Mouse (Mus musculus): ENCODE measurements at regions not wholly inside any gene's neighbourhood (a gene's known extent, or its start where the extent isn't known, plus 50 kb on each side); places are given as distances from the start of the nearest gene placed in this dataset.

GRCm38 (mm10) chr3:38243209-38243608 is 241.4 kb downstream of the Ankrd50 start:
- WGBS: 93% methylated on average over 3 of the region's 3 CpGs

DNA sequence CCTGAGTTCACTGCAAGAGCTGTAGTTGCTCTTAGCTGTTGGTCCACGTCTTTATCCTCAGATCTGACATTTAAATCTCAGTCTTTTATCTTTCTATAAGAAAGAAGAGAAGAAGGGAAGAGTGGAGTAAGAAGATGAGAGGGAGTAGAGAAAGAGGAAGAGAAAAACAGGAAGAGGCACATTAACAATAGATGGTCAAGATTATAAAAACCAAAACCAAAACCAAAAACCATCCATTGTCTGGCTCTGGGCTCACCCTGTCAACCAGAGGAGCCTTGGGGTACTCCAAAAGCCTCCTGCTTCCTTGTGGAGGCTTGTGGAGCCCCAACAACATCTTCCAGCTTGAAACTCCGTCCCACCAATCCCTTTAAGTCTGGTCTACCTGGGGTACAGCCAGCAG is 247.0 kb downstream of the Ankrd50 start:
- H3K9ac ChIP-seq: no peak overlapping the region
- no peak overlapping the region for H3K27ac ChIP-seq
- H3K9me3 ChIP-seq: peaks cover 2% of the 10 kb centered on the region; the same call in 1 of the 2 replicates
- 67% methylated on average over 2 of the region's 2 CpGs for WGBS
- H3K27me3 ChIP-seq: no peaks in the 10 kb centered on the region
- no peaks in the 10 kb centered on the region for H3K36me3 ChIP-seq (replicated peaks)
- no peak overlapping the region for H3K4me3 ChIP-seq (replicated peaks)
- H3K4me1 ChIP-seq: peaks cover 7% of the 10 kb centered on the region
- ATAC-seq (ENCODE audit: low FRiP score): no peak
- H3K4me2 ChIP-seq: no peak overlapping the region

More at GRCm38 (mm10) chr3:38243209-38243608, 241.4 kb downstream of the Ankrd50 start:
- no peak overlapping the region for H3K27ac ChIP-seq
- no peaks in the 10 kb centered on the region for H3K27me3 ChIP-seq
- peaks cover 2% of the 10 kb centered on the region; the same call in 1 of the 2 replicates for H3K9me3 ChIP-seq
- no peaks in the 10 kb centered on the region for H3K36me3 ChIP-seq (replicated peaks)
- H3K4me1 ChIP-seq: no peaks in the 10 kb centered on the region
- no peak overlapping the region for H3K9ac ChIP-seq
- ATAC-seq (ENCODE audit: low FRiP score): no peak
- no peak overlapping the region for H3K4me3 ChIP-seq (replicated peaks)
- H3K4me2 ChIP-seq: no peak overlapping the region

DNA sequence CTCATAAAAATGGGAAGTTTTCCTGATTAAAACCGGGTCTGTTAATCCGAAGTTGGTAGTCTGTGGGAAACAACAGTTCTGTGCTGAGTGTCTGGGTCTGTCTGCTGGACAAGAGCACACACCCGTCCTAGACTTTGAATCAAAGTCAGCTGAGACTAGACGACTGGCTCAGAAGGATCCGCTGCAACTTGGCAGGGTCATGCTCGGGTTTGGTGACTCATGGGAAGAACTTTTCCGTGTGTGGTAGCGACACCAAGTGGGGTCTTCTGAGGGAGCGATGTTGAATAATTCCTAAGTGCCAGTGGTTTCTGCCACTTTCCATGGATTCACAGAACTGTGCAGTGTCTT is 248.9 kb downstream of the Ankrd50 start:
- H3K9me3 ChIP-seq: no peaks in the 10 kb centered on the region
- 90% methylated on average over 9 of the region's 9 CpGs for WGBS
- no peak overlapping the region for H3K9ac ChIP-seq
- no peak for ATAC-seq (ENCODE audit: low FRiP score)
- no peaks in the 10 kb centered on the region for H3K36me3 ChIP-seq (replicated peaks)
- no peak overlapping the region for H3K4me2 ChIP-seq
- peaks cover 24% of the 10 kb centered on the region for H3K4me1 ChIP-seq
- no peak overlapping the region for H3K4me3 ChIP-seq (replicated peaks)
- no peaks in the 10 kb centered on the region for H3K27me3 ChIP-seq
- H3K27ac ChIP-seq: no peak overlapping the region

DNA sequence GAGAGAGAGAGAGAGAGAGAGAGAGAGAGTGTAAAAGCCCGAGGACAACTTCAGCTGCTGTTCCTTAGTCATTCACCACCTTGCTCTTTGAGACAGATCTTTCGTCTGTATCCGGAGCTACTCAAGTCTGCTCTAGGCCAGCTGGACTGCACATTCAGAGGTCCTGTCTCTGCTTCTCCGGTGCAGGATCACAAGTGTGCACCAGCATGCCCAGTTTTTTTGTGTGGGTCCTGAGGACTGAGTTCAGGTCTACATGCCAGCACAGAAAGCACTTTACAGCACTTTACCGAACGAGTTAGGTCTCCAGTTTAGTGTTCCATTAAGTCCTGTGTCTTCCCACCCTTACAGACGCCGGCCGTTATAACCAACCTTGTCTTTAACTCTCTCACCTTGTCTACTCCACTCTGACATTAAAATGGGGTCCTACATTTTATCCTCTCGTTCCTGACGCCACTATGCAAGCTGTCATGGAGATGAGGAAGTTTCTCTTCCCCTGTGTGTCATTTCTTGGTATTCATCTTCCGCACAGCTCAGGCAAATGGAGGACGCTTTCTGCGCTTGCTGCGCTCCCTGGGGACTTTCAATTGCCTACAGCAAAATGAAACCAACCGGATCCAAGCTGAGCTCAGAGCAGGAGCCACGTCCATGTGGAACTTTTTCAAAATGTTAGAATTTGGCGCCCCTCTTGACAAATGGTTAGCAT is 249.5 kb downstream of the Ankrd50 start:
- no peak overlapping the region for H3K27ac ChIP-seq
- no peaks in the 10 kb centered on the region for H3K27me3 ChIP-seq
- H3K36me3 ChIP-seq (replicated peaks): no peaks in the 10 kb centered on the region
- no peaks in the 10 kb centered on the region for H3K9me3 ChIP-seq
- no peak for ATAC-seq (ENCODE audit: low FRiP score)
- H3K4me2 ChIP-seq: no peak overlapping the region
- no peak overlapping the region for H3K4me3 ChIP-seq (replicated peaks)
- no peak overlapping the region for H3K9ac ChIP-seq
- WGBS: 82% methylated on average over 18 of the region's 18 CpGs
- H3K4me1 ChIP-seq: peaks cover 27% of the 10 kb centered on the region

GRCm38 (mm10) chr3:38234534-38234933 is 250.1 kb downstream of the Ankrd50 start:
- WGBS: 80% methylated on average over 4 of the region's 4 CpGs
- Histone ChIP-seq H3K27ac (no peak overlapping the region), H3K9me3 (no peaks in the 10 kb centered on the region), H3K4me1 (peaks cover 29% of the 10 kb centered on the region), H3K27me3 (no peaks in the 10 kb centered on the region), H3K9ac (no peak overlapping the region), H3K36me3 (replicated peaks) (no peaks in the 10 kb centered on the region), H3K4me2 (no peak overlapping the region), H3K4me3 (replicated peaks) (no peak overlapping the region)
- ATAC-seq (ENCODE audit: low FRiP score): no peak

GRCm38 (mm10) chr3:38234006-38234405 is 250.6 kb downstream of the Ankrd50 start:
- Histone ChIP-seq H3K4me1 (peaks cover 30% of the 10 kb centered on the region), H3K9me3 (no peaks in the 10 kb centered on the region), H3K4me3 (replicated peaks) (no peak overlapping the region), H3K4me2 (no peak overlapping the region), H3K27me3 (no peaks in the 10 kb centered on the region), H3K36me3 (replicated peaks) (no peaks in the 10 kb centered on the region), H3K27ac (no peak overlapping the region), H3K9ac (no peak overlapping the region)
- no peak for ATAC-seq (ENCODE audit: low FRiP score)
- WGBS: 64% methylated on average over 2 of the region's 2 CpGs

GRCm38 (mm10) chr3:38233091-38233490 is 251.6 kb downstream of the Ankrd50 start:
- ATAC-seq (ENCODE audit: low FRiP score): no peak
- Histone ChIP-seq H3K4me3 (replicated peaks) (no peak overlapping the region), H3K9ac (no peak overlapping the region), H3K36me3 (replicated peaks) (no peaks in the 10 kb centered on the region), H3K4me2 (no peak overlapping the region), H3K27ac (peak overlapping the region; percentile 68; the same call in 1 of the 2 replicates), H3K4me1 (peaks cover 30% of the 10 kb centered on the region), H3K27me3 (no peaks in the 10 kb centered on the region), H3K9me3 (no peaks in the 10 kb centered on the region)
- WGBS: 85% methylated on average over 3 of the region's 3 CpGs

DNA sequence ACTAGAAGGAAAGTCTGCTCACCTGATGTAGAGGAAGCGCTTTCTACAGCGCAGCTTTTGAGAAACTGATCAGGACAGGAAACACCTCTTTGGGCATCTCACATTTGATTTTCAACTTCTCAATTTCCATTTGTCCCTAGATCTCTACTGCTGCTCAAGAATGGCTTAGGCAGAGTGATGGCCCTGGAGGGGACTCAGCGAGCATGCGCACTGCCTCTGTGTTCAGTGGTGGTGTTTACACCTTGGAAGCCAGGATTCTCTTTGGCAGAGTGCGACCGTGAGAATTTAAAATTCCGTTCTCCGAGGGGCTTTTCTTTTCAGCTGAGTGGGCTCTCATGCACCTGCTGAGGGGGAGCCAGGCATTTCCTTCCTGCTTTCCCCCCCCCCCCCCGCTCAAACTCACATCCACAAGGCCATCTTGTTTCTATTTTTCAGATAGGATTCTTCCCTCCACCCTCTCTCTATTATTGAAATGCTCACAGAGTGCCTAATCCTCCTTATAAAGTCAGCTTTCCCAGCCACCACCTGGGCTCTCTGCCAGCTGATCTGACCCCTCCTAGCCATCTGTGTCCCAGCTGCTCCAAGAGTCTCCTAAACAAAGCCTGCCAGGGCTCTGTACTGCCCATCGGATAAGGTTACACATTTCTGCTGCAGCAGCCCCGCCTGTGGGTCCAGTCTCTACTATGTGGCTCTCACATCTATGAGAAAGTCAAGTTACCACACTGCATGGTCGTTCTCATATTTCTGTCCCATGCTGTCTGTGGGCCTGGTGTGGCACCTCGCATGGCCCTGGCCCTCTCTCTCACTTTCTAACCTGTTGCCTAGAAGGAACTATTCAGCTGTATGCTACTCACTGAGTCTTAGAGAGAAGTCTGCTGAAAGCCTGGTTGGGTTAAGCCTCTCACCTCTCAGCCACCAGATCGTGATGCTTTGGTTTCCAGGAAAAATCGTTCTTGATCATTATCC is 252.2 kb downstream of the Ankrd50 start:
- no peaks in the 10 kb centered on the region for H3K9me3 ChIP-seq
- 42% methylated on average over 15 of the region's 15 CpGs for WGBS
- no peaks in the 10 kb centered on the region for H3K27me3 ChIP-seq
- peaks cover 30% of the 10 kb centered on the region for H3K4me1 ChIP-seq
- H3K4me3 ChIP-seq (replicated peaks): no peak overlapping the region
- no peaks in the 10 kb centered on the region for H3K36me3 ChIP-seq (replicated peaks)
- H3K27ac ChIP-seq: peak overlapping the region; percentile 68
- H3K4me2 ChIP-seq: peak overlapping the region; percentile 19; the same call in 1 of the 2 replicates
- peak; percentile 90 for ATAC-seq (ENCODE audit: low FRiP score)
- no peak overlapping the region for H3K9ac ChIP-seq

GRCm38 (mm10) chr3:38231506-38231905 is 253.1 kb downstream of the Ankrd50 start:
- H3K4me2 ChIP-seq: no peak overlapping the region
- ATAC-seq (ENCODE audit: low FRiP score): no peak
- H3K9ac ChIP-seq: no peak overlapping the region
- no peaks in the 10 kb centered on the region for H3K27me3 ChIP-seq
- no peak overlapping the region for H3K27ac ChIP-seq
- no peak overlapping the region for H3K4me3 ChIP-seq (replicated peaks)
- H3K4me1 ChIP-seq: peaks cover 30% of the 10 kb centered on the region
- no peaks in the 10 kb centered on the region for H3K9me3 ChIP-seq
- 85% methylated on average over 3 of the region's 3 CpGs for WGBS
- H3K36me3 ChIP-seq (replicated peaks): no peaks in the 10 kb centered on the region

GRCm38 (mm10) chr3:38230796-38231195 is 253.8 kb downstream of the Ankrd50 start:
- no peak overlapping the region for H3K27ac ChIP-seq
- no peaks in the 10 kb centered on the region for H3K9me3 ChIP-seq
- H3K27me3 ChIP-seq: no peaks in the 10 kb centered on the region
- no peaks in the 10 kb centered on the region for H3K36me3 ChIP-seq (replicated peaks)
- H3K9ac ChIP-seq: no peak overlapping the region
- no peak overlapping the region for H3K4me3 ChIP-seq (replicated peaks)
- H3K4me2 ChIP-seq: no peak overlapping the region
- H3K4me1 ChIP-seq: peaks cover 30% of the 10 kb centered on the region
- 61% methylated on average over 6 of the region's 6 CpGs for WGBS
- ATAC-seq (ENCODE audit: low FRiP score): no peak

GRCm38 (mm10) chr3:38229686-38230085 is 255.0 kb downstream of the Ankrd50 start:
- H3K27ac ChIP-seq: no peak overlapping the region
- H3K36me3 ChIP-seq (replicated peaks): no peaks in the 10 kb centered on the region
- no peaks in the 10 kb centered on the region for H3K9me3 ChIP-seq
- ATAC-seq (ENCODE audit: low FRiP score): no peak
- H3K27me3 ChIP-seq: no peaks in the 10 kb centered on the region
- WGBS: 77% methylated on average over 5 of the region's 5 CpGs
- peaks cover 30% of the 10 kb centered on the region for H3K4me1 ChIP-seq
- H3K9ac ChIP-seq: no peak overlapping the region
- no peak overlapping the region for H3K4me3 ChIP-seq (replicated peaks)
- no peak overlapping the region for H3K4me2 ChIP-seq

GRCm38 (mm10) chr3:38229051-38229450 is 255.6 kb downstream of the Ankrd50 start:
- Histone ChIP-seq H3K9me3 (no peaks in the 10 kb centered on the region), H3K9ac (no peak overlapping the region), H3K36me3 (replicated peaks) (no peaks in the 10 kb centered on the region), H3K27ac (no peak overlapping the region), H3K4me3 (replicated peaks) (no peak overlapping the region), H3K27me3 (no peaks in the 10 kb centered on the region), H3K4me1 (peaks cover 29% of the 10 kb centered on the region), H3K4me2 (no peak overlapping the region)
- WGBS: 61% methylated on average over 10 of the region's 10 CpGs
- ATAC-seq (ENCODE audit: low FRiP score): no peak
